Mouse (Mus musculus) lung, adult 2 months (tissue): ENCODE measurements around the gene Rps24. TPM values are rescaled to one million over a fixed set of nuclear protein-coding genes. Genes with fewer than 3 reads are reported as not detected.

Experiments used
- DNase-seq: peaks from one replicate; pipeline ENCODE4 v3.0.0; 2022
- H3K4me1 ChIP-seq: fragments of 200-500 bp; 2 replicates; pipeline ENCODE4 v1.6.1; 2011; ENCODE audit warnings: low read length; ENCODE audit not compliant: control insufficient read depth, insufficient read depth
- H3K4me3 ChIP-seq: fragments of 200-500 bp; replicated peaks from 2 replicates; pipeline ENCODE3; 2011; ENCODE audit warnings: low read depth, mild to moderate bottlenecking, control low read depth, low read length; ENCODE audit errors: extremely low read depth
- CTCF ChIP-seq: fragments of 200-500 bp; IDR thresholded peaks from 2 replicates; pipeline ENCODE4 v1.5.1; 2011; ENCODE audit warnings: mild to moderate bottlenecking, low read length, control low read depth; ENCODE audit not compliant: insufficient read depth
- POLR2A ChIP-seq: fragments of 200-500 bp; IDR thresholded peaks from 2 replicates; pipeline ENCODE4 v1.6.1; 2011; ENCODE audit warnings: low read depth, mild to moderate bottlenecking, control low read depth, low read length, borderline replicate concordance; ENCODE audit errors: extremely low read depth
- WGBS: fragments of 180-500 bp; shearing (Covaris S2); methylation state at CpG from one replicate; pipeline ENCODE4 v1.1.7; 2018; 5-methylcytosine and 5-hydroxymethylcytosine counted together
- polyA plus RNA-seq: library from polyadenylated mRNA; depleted of rRNA; stranded (reverse); fragments of >200 nt; gene quantifications from 2 replicates; pipeline ENCODE4 v1.2.3, GENCODE M21; 2012

Gene Rps24
- polyA plus RNA-seq, 1 experiment = 545 TPM

- Histone ChIP-seq H3K4me1 (no peaks in the 10 kb centered on the region), H3K4me3 (no peak overlapping the region)
- TF ChIP-seq CTCF = no peak
- TF ChIP-seq POLR2A = no peak
- 100% methylated on average over 1 of the region's 1 CpGs for WGBS
- no peak for DNase-seq
Observed at GRCm38 (mm10) chr14:24510218-24510617, 23.3 kb downstream of the Rps24 start.

- Histone ChIP-seq H3K4me3 (no peak overlapping the region), H3K4me1 (no peaks in the 10 kb centered on the region)
- 80% methylated on average over 2 of the region's 2 CpGs for WGBS
- no peak for TF ChIP-seq CTCF
- no peak for DNase-seq
Observed at GRCm38 (mm10) chr14:24510679-24511078, 23.8 kb downstream of the Rps24 start.

DNA sequence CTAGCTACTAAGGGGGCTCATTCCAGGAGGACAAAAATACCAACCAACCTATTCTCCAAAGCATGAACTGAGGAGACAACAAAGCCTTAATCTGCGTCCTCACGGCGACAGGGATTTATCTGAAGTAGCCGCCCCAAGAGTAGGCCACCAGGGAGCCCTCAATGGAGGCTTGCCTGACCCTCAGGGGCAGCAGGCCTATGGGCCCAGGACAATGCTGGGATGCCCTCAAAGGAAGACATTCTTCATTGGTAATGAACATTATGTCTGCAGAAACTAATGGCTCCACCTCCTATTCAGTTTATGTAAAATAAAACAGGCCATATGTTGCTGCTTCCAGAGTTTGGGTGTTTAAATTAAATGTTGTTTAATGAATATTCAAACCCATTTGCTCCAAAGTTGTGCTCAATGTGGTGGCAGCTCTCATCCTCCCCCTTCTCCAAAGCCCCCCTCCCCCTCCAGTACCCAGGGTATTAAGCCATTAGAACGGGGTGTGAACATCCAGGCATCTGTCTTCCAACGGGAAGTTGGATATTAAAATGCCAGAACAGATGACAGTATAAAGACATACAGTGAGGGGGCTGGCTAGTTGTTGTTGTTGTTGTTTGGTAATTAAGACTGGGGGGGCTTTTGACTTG lies 25.7 kb downstream of the Rps24 start:
- no peak for TF ChIP-seq CTCF
- no peak for TF ChIP-seq POLR2A
- DNase-seq = no peak
- Histone ChIP-seq H3K4me3 (no peak overlapping the region), H3K4me1 (no peaks in the 10 kb centered on the region)
- WGBS = 83% methylated on average over 6 of the region's 6 CpGs

DNA sequence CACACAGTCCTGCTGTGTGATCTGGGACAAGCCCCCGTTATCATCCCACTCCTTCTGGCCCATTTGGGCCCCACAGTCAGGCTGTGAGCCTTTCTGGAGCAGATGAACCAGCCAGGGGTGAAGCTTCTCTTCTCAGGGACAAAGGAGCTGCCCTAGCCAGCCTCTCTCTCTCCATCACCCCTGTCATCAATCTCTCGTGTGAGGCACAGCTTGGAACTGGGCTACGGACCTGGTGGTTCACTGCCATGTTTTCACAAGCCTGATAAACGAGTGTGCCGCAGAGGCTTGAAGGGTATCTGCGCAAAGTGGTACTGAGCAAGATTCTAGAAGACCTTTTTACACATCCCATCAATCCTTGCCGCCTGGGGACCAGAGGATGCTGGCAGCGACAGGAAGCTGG lies 34.7 kb downstream of the Rps24 start:
- TF ChIP-seq CTCF (no peak), POLR2A (no peak)
- Histone ChIP-seq H3K4me1 (no peaks in the 10 kb centered on the region), H3K4me3 (no peak overlapping the region)
- DNase-seq = no peak
- 46% methylated on average over 8 of the region's 8 CpGs for WGBS

- WGBS = 67% methylated on average over 3 of the region's 3 CpGs
- no peak for TF ChIP-seq CTCF
- no peak for TF ChIP-seq POLR2A
- Histone ChIP-seq H3K4me3 (no peak overlapping the region), H3K4me1 (no peaks in the 10 kb centered on the region)
- DNase-seq = no peak
Observed at GRCm38 (mm10) chr14:24525137-24525536, 38.2 kb downstream of the Rps24 start.

DNA sequence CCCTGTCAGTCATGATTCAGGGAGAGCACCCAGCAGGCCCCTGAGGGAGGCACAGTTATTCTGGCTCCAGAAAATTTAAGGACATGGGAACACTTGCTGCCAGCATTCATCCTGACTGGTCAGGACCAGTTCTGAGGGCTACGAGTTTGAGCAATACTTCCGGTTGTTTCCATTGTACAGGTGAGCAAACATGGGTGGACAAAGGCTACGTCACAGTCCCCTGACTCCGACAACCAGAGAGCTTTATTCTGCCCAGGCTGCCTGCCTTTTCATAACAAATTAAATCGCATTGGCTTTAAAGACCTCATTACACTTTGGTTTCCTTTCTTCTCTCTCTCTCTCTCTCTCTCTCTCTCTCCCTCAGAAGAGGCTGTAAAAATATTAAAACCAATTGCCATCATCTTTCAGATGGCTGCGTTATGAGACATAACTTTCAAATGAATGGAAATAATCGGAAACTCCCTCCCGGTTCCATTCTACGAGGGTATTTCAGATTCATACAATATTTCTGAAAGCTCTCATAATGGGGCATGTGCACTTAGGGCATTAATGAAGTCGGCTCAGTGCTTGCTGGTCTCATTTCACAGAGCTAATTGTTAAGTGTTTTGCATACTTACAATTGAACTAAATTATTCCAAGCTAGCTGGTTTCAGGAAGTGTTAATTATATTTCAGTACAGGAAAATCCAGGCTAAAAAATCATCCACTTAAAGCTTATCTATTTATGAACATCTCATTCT lies 38.9 kb downstream of the Rps24 start:
- H3K4me1 ChIP-seq = no peaks in the 10 kb centered on the region
- H3K4me3 ChIP-seq = no peak overlapping the region
- DNase-seq = no peak
- TF ChIP-seq POLR2A (no peak), CTCF (no peak)
- 67% methylated on average over 10 of the region's 10 CpGs for WGBS

GRCm38 (mm10) chr14:24526440-24526839 lies 39.5 kb downstream of the Rps24 start:
- DNase-seq = no peak
- TF ChIP-seq POLR2A (no peak), CTCF (no peak)
- Histone ChIP-seq H3K4me1 (no peaks in the 10 kb centered on the region), H3K4me3 (no peak overlapping the region)
- 67% methylated on average over 10 of the region's 10 CpGs for WGBS

DNA sequence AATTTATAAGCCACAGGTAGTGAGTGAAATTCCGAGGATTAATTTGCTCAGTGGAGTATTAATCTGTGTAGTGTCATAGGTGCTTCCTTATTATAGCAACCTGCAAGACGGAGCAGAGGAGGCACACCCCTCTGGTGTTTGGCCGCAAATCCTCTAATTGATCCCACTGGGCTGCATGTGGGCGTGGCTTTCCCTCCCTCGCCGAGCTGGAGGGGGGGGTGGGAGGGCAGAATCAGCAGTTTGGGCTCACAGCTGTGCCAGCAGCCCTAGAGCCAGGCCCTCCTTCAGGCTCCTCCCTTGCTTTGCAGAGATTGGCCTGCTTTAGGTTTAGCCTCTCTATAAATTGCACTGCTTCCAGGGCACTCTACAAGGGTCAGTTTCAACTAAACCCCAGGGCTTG lies 43.3 kb downstream of the Rps24 start:
- no peaks in the 10 kb centered on the region for H3K4me1 ChIP-seq
- no peak overlapping the region for H3K4me3 ChIP-seq
- no peak for DNase-seq
- no peak for TF ChIP-seq CTCF
- no peak for TF ChIP-seq POLR2A
- 7% methylated on average over 6 of the region's 6 CpGs for WGBS

GRCm38 (mm10) chr14:24534865-24535545 lies 48.1 kb downstream of the Rps24 start:
- TF ChIP-seq CTCF (no peak), POLR2A (no peak)

More at GRCm38 (mm10) chr14:24534865-24535545, 48.1 kb downstream of the Rps24 start:
- Histone ChIP-seq H3K4me3 (no peak overlapping the region), H3K4me1 (no peaks in the 10 kb centered on the region)
- DNase-seq = no peak
- WGBS = 80% methylated on average over 9 of the region's 9 CpGs
